Mouse (Mus musculus) neural tube, embryonic 15.5 days (tissue): ENCODE results near the gene Jmjd6. TPM values are rescaled to one million over a fixed set of nuclear protein-coding genes. Genes with fewer than 3 reads are reported as not detected.
A peak's percentile ranks its signal among the peaks of the same experiment; 100 is the strongest.

Experiments used
- ATAC-seq: fragments of 200-750 bp; cut with Nextera tagmentation; 2 replicates; pipeline ENCODE4 v1.8.0; 2017; ENCODE audit warnings: mild to moderate bottlenecking, moderate TSS enrichment, moderate library complexity; ENCODE audit not compliant: low FRiP score
- H3K27ac ChIP-seq: fragments of 300-500 bp; sonication (generic); replicated peaks from 2 replicates; pipeline ENCODE4 v1.5.1; 2015; ENCODE audit warnings: mild to moderate bottlenecking, inconsistent platforms
- H3K27me3 ChIP-seq: fragments of 300-500 bp; sonication (generic); replicated peaks from 2 replicates; pipeline ENCODE4 v1.6.1; 2015; ENCODE audit warnings: inconsistent platforms
- H3K36me3 ChIP-seq: fragments of 300-500 bp; sonication (generic); 2 replicates; pipeline ENCODE4 v1.6.1; 2015; ENCODE audit warnings: inconsistent platforms
- H3K4me1 ChIP-seq: fragments of 300-500 bp; sonication (generic); 2 replicates; pipeline ENCODE4 v1.6.1; 2015; ENCODE audit warnings: inconsistent platforms
- H3K4me2 ChIP-seq: fragments of 300-500 bp; sonication (generic); 2 replicates; pipeline ENCODE4 v1.6.1; 2015; ENCODE audit warnings: inconsistent platforms, mild to moderate bottlenecking, moderate library complexity
- H3K4me3 ChIP-seq: fragments of 300-500 bp; sonication (generic); replicated peaks from 2 replicates; pipeline ENCODE4 v1.5.1; 2015; ENCODE audit warnings: mild to moderate bottlenecking, inconsistent platforms
- H3K9ac ChIP-seq: fragments of 300-500 bp; sonication (generic); replicated peaks from 2 replicates; pipeline ENCODE4 v1.6.1; 2015; ENCODE audit warnings: mild to moderate bottlenecking, inconsistent platforms
- H3K9me3 ChIP-seq: fragments of 300-500 bp; sonication (generic); replicated peaks from 2 replicates; pipeline ENCODE4 v1.6.1; 2016; ENCODE audit warnings: inconsistent platforms
- WGBS: fragments of 180-500 bp; shearing (Covaris S2); methylation state at CpG from one replicate; pipeline ENCODE4 v1.1.7; 2015; ENCODE audit warnings: mixed read lengths; 5-methylcytosine and 5-hydroxymethylcytosine counted together
- polyA plus RNA-seq: library from polyadenylated mRNA; unstranded; fragments of >200 nt; fragmentation: Nextera tagmentation; extraction: Ambion mirVana; gene quantifications from 2 replicates; pipeline ENCODE4 v1.2.1, GENCODE M21; 2015

The Jmjd6 gene
- polyA plus RNA-seq, 1 experiment from 2014 or later, result 63.2 TPM

DNA sequence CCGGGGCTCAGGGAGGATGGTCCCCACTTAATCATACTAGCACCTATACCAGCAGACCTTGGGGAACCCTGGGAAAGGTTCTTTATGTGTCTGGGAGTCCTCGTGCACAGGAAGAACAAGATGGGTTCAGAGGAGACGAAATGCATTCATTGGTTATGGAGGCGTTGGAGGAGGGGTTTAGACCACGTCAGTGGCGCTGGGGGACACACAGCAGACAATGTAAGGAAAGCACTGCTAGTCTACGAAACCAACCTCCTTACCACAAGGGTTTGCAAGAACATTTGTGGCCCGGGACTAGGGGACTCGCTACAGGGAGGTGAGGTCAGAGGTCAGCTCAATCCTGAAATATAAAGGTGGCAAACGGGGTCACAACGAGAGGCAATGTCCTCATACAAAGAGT is 32.7 kb downstream of the Jmjd6 start:
- Histone ChIP-seq H3K4me1 (peaks cover 73% of the 10 kb centered on the region), H3K36me3 (no peaks in the 10 kb centered on the region), H3K4me3 (no peak overlapping the region), H3K27ac (peak overlapping the region; percentile 94), H3K9ac (peak overlapping the region; percentile 48; the same call in 1 of the 2 replicates), H3K9me3 (no peaks in the 10 kb centered on the region), H3K27me3 (no peaks in the 10 kb centered on the region), H3K4me2 (peak overlapping the region; percentile 62)
- ATAC-seq, result peak; percentile 42
- WGBS, result 40% methylated on average over 11 of the region's 11 CpGs

DNA sequence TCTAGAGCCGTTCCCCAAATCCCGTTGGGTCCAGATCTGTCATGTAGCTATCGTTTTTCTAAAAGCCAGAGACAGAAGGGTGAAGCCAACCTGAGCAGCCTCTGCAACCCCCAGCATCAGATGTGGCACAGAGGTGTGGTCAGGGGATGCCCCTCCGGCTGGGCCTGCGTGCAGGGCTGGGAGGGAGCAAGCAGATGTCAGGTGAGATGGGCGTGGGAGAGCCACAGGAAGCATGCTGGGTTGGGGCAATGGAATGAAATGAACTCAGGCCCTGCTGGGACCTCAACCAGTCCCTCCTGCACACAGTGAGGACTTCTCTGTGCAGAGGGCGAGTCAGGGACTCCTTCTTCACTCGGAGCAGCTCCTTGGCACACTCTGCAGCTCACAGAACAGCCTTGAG is 33.7 kb downstream of the Jmjd6 start:
- Histone ChIP-seq H3K9me3 (no peaks in the 10 kb centered on the region), H3K4me2 (no peak overlapping the region), H3K4me3 (no peak overlapping the region), H3K27me3 (no peaks in the 10 kb centered on the region), H3K4me1 (peaks cover 63% of the 10 kb centered on the region), H3K27ac (no peak overlapping the region), H3K9ac (no peak overlapping the region), H3K36me3 (no peaks in the 10 kb centered on the region)
- 79% methylated on average over 8 of the region's 8 CpGs for WGBS
- no peak for ATAC-seq

DNA sequence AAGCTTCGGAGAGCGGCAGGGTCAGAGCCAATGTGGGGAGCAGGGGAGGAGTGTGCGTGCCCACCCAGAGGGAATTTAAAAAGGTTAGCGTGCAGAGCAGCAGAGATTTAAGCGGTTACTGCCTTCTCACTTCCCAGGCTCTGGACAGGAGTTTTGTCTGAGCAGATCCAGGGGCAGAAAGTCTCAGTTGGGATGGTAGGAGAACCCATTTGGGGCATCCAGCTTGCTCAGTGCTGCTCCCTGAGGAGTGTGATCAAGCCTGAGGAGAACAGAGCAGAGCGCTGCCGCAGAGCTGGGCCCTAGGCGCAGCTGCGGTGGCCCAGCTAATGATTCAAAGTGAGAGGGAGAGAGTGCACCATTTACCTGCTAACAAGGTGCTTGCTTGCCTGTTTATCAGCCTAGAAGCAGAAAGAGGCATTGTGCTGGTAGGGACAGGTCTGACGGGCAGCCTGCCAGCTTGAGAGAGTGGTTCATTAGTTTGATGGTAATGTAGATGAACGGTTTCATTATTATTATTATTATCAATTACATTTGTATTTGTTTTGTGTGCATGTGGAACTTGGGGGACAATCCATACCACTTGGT is 34.3 kb downstream of the Jmjd6 start:
- H3K27ac ChIP-seq, result no peak overlapping the region
- H3K9ac ChIP-seq, result no peak overlapping the region
- no peak for ATAC-seq
- H3K4me2 ChIP-seq, result no peak overlapping the region
- no peaks in the 10 kb centered on the region for H3K27me3 ChIP-seq
- no peaks in the 10 kb centered on the region for H3K9me3 ChIP-seq
- no peak overlapping the region for H3K4me3 ChIP-seq
- WGBS, result 77% methylated on average over 11 of the region's 11 CpGs
- H3K4me1 ChIP-seq, result peaks cover 57% of the 10 kb centered on the region
- no peaks in the 10 kb centered on the region for H3K36me3 ChIP-seq

GRCm38 (mm10) chr11:116807938-116808606 is 35.2 kb downstream of the Jmjd6 start:
- H3K36me3 ChIP-seq, result no peaks in the 10 kb centered on the region
- H3K4me2 ChIP-seq, result no peak overlapping the region
- H3K27ac ChIP-seq, result peak overlapping the region; percentile 58
- H3K4me1 ChIP-seq, result peaks cover 49% of the 10 kb centered on the region
- no peak overlapping the region for H3K9ac ChIP-seq
- H3K4me3 ChIP-seq, result no peak overlapping the region
- ATAC-seq, result no peak
- 32% methylated on average over 7 of the region's 7 CpGs for WGBS
- no peaks in the 10 kb centered on the region for H3K9me3 ChIP-seq
- H3K27me3 ChIP-seq, result no peaks in the 10 kb centered on the region

GRCm38 (mm10) chr11:116807526-116807925 is 35.7 kb downstream of the Jmjd6 start:
- peaks cover 43% of the 10 kb centered on the region for H3K4me1 ChIP-seq
- no peak for ATAC-seq
- H3K36me3 ChIP-seq, result no peaks in the 10 kb centered on the region
- no peaks in the 10 kb centered on the region for H3K9me3 ChIP-seq
- no peaks in the 10 kb centered on the region for H3K27me3 ChIP-seq
- no peak overlapping the region for H3K4me2 ChIP-seq
- no peak overlapping the region for H3K4me3 ChIP-seq
- H3K27ac ChIP-seq, result peak overlapping the region; percentile 58; the same call in 1 of the 2 replicates
- WGBS, result 83% methylated on average over 3 of the region's 3 CpGs
- H3K9ac ChIP-seq, result no peak overlapping the region

- no peak overlapping the region for H3K4me2 ChIP-seq
- no peaks in the 10 kb centered on the region for H3K27me3 ChIP-seq
- no peak overlapping the region for H3K27ac ChIP-seq
- no peaks in the 10 kb centered on the region for H3K36me3 ChIP-seq
- H3K9ac ChIP-seq, result no peak overlapping the region
- H3K4me3 ChIP-seq, result no peak overlapping the region
- peaks cover 39% of the 10 kb centered on the region for H3K4me1 ChIP-seq
- no peaks in the 10 kb centered on the region for H3K9me3 ChIP-seq
- ATAC-seq, result no peak
- 58% methylated on average over 7 of the region's 7 CpGs for WGBS
These were observed 36.1 kb downstream of the Jmjd6 start for GRCm38 (mm10) chr11:116807116-116807515.

GRCm38 (mm10) chr11:116806136-116807071 is 36.8 kb downstream of the Jmjd6 start:
- WGBS, result 69% methylated on average over 15 of the region's 15 CpGs
- no peak for ATAC-seq
- Histone ChIP-seq H3K9me3 (no peaks in the 10 kb centered on the region), H3K9ac (no peak overlapping the region), H3K4me2 (no peak overlapping the region), H3K27me3 (no peaks in the 10 kb centered on the region), H3K36me3 (no peaks in the 10 kb centered on the region), H3K27ac (no peak overlapping the region), H3K4me3 (no peak overlapping the region), H3K4me1 (peaks cover 33% of the 10 kb centered on the region)

DNA sequence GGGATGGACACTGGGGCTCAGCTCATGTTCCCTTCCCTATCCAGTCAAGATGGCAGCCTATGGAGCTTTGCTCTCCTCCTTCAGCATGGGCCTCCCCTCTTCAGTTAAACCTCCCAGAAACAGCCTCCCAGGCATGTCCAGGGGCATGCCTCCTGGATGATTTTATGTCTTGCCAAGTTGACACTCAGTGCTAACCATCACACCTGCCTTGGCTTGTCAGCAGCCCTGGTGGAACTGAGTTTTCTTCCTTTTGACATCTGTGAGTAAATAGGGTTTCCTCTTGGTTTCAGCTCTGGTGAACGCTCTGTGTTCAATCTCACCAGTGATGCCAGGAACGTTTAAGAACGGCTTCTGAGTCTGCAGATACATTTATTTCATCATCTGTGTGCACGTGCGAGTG is 40.5 kb downstream of the Jmjd6 start:
- Histone ChIP-seq H3K9me3 (no peaks in the 10 kb centered on the region), H3K36me3 (no peaks in the 10 kb centered on the region), H3K4me1 (0 out of 2 replicates have a peak, but pooled peaks cover 4% of the 10 kb centered on the region), H3K4me2 (no peak overlapping the region), H3K9ac (no peak overlapping the region), H3K27ac (no peak overlapping the region), H3K27me3 (no peaks in the 10 kb centered on the region), H3K4me3 (no peak overlapping the region)
- 96% methylated on average over 5 of the region's 5 CpGs for WGBS
- no peak for ATAC-seq

DNA sequence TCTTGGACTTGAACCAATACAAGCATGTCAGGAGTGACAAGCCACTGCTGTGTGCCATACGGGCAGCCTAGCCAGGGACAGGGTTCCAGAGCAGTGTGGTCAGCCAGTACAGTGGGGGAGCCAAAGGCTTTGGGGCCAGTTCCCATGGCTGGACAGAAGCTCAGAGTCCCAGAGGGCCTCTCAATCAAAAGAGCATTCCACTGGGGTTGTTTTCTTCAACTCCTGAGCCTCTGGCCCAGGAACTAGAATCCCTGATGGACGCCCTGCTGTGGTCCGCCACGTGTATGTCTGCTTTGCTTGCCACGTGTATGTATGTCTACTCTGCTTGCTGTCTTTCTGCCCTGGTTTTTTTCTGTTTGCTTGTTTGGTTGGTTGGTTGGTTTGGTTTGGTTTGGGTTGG is 42.1 kb downstream of the Jmjd6 start:
- H3K4me3 ChIP-seq, result no peak overlapping the region
- WGBS, result 80% methylated on average over 5 of the region's 5 CpGs

GRCm38 (mm10) chr11:116799364-116799763 is 43.9 kb downstream of the Jmjd6 start:
- Histone ChIP-seq H3K9me3 (no peaks in the 10 kb centered on the region), H3K4me1 (no peaks in the 10 kb centered on the region), H3K4me2 (no peak overlapping the region), H3K4me3 (no peak overlapping the region), H3K9ac (no peak overlapping the region), H3K36me3 (no peaks in the 10 kb centered on the region), H3K27me3 (no peaks in the 10 kb centered on the region), H3K27ac (no peak overlapping the region)
- 84% methylated on average over 5 of the region's 5 CpGs for WGBS
- no peak for ATAC-seq

More for the DNA sequence above, 42.1 kb downstream of the Jmjd6 start:
- no peaks in the 10 kb centered on the region for H3K9me3 ChIP-seq
- H3K4me1 ChIP-seq, result 0 out of 2 replicates have a peak, but pooled peaks cover under 1% of the 10 kb centered on the region
- H3K27me3 ChIP-seq, result no peaks in the 10 kb centered on the region
- H3K27ac ChIP-seq, result no peak overlapping the region
- no peak for ATAC-seq
- no peak overlapping the region for H3K9ac ChIP-seq
- H3K36me3 ChIP-seq, result no peaks in the 10 kb centered on the region
- H3K4me2 ChIP-seq, result no peak overlapping the region
